Mouse (Mus musculus) ovary, adult 18-20 months (tissue): ENCODE results near the gene Fam13a.

Experiments used
- DNase-seq: peaks from one replicate; pipeline ENCODE4 v3.0.0; 2022; ENCODE audit warnings: low spot score, mixed read lengths

The Fam13a gene

GRCm38 (mm10) chr6:58999044-58999453 is 25.3 kb downstream of the Fam13a start:
- DNase-seq, result no peak

- no peak for DNase-seq
These were observed 25.8 kb downstream of the Fam13a start for GRCm38 (mm10) chr6:58998528-58998927.

- DNase-seq, result no peak
These were observed 35.2 kb downstream of the Fam13a start for GRCm38 (mm10) chr6:58989149-58989548.

GRCm38 (mm10) chr6:58988706-58989105 is 35.6 kb downstream of the Fam13a start:
- DNase-seq, result no peak

DNA sequence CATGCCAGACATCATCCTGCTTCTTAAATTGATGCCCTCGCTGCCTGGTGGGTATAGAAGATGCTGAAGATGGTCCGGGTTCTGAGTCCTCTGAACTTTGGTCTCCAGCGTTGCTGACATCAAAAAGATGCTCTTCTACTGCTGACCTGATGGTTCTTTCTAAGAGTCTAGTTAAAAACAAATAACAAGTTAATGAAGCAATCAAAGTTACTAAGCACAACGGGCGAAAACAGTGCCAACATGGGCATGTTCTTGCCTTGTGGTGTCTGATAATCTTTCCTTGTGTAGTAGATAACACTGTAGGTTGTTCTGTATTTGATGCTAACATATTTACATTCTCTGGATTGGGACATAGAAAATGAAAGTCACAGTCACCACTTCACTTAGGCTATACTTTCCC is 37.2 kb downstream of the Fam13a start:
- DNase-seq, result no peak

GRCm38 (mm10) chr6:58985186-58985585 is 39.2 kb downstream of the Fam13a start:
- DNase-seq, result no peak

- no peak for DNase-seq
These were observed 49.1 kb downstream of the Fam13a start for GRCm38 (mm10) chr6:58975249-58975648.

- DNase-seq, result no peak
These were observed 49.9 kb downstream of the Fam13a start for GRCm38 (mm10) chr6:58974428-58974827.

DNA sequence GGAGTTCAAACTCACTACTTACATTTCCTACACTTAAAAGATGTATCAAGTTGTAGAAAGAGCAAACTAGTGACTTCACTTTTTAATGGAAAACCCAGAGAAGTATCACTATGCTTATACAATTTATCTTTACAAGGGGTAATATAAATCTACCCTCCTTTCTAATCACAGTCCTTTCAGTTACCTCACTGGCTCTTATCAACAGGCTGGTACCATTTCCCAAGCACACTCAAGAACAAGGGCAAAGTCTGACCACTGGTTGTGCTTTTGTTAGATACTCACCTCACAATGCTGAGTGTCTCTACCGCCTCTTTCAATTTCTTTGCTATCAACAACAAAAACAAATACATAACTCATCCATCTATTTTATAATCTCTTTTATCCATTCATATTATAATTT is 51.5 kb downstream of the Fam13a start:
- DNase-seq, result no peak

GRCm38 (mm10) chr6:58968272-58968671 is 56.1 kb downstream of the Fam13a start:
- DNase-seq, result peak; percentile 48

DNA sequence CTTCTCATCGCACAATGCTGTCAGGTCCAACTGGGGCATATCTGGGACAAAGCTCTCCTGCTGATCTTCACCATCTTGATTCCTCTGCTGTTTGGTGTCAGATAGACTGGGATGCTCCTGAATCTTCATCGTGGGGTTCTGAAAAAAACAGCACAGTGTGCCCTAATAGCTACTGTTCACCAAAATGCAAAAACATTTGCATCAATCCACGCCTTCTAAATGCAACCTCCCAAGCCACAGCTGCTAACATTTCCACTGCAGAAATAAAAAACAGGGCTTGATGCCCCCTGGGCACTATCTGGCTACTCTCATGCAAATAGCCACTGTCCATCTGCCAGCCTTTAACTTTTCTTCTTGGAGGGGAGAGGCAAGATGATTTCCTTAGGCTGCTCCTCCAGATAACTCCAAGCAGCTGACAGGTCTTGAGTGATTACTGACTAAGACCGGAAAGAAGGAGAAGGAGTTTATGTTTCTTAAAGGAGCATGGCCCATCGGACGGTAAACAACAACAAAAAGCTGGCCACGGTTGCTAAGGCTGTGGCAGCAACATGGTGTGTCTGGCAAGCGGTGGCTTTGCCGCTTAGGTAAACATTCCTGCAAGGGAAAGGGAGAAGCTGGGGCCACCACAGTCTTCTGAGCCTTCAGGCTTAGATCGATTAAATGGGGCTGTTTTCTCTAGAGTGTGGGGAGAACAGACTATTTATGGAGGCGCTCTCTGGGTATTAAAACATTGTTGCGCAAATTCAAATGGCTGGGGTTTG is 59.1 kb downstream of the Fam13a start:
- no peak for DNase-seq

DNA sequence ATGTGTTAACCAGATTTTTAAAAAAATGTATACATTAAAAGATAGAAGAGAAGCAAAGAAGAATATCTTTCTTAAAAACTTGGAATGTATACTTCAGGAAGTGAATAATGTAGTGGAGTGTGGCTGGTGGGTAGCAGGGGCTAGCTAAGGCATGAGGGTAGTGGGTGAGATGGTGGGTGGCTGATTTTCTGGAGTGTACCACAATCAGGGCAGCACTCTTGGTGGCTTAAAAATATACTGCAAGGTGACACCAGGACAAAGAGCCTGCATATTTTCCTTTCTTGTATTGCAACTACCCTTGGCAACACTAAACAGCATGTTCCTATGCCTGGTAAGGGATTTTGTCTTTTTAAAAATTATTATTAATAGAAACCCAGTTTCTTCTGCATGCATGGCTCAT is 59.8 kb downstream of the Fam13a start:
- DNase-seq, result no peak

DNA sequence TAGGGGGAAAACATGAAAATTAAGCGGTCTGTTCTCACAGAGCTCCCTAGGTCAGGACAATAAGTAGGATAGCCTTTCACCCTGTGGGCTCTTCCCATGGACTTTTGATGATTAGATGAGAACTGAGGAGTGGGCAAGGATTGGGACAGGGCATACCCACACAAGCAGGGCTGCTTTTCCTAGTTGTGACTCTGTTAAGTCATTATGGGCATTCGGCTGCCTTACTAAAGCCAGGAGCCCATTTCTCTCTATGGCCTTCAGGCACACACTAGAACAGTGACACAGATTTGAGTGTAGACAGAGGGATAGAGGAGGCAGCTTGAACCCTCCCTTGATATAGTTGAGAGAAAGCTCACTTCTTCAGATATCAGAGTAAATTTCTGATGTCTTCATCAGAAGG is 60.3 kb downstream of the Fam13a start:
- no peak for DNase-seq

GRCm38 (mm10) chr6:58962691-58963090 is 61.7 kb downstream of the Fam13a start:
- DNase-seq, result no peak

- no peak for DNase-seq
These were observed 63.8 kb downstream of the Fam13a start for GRCm38 (mm10) chr6:58960523-58960922.

DNA sequence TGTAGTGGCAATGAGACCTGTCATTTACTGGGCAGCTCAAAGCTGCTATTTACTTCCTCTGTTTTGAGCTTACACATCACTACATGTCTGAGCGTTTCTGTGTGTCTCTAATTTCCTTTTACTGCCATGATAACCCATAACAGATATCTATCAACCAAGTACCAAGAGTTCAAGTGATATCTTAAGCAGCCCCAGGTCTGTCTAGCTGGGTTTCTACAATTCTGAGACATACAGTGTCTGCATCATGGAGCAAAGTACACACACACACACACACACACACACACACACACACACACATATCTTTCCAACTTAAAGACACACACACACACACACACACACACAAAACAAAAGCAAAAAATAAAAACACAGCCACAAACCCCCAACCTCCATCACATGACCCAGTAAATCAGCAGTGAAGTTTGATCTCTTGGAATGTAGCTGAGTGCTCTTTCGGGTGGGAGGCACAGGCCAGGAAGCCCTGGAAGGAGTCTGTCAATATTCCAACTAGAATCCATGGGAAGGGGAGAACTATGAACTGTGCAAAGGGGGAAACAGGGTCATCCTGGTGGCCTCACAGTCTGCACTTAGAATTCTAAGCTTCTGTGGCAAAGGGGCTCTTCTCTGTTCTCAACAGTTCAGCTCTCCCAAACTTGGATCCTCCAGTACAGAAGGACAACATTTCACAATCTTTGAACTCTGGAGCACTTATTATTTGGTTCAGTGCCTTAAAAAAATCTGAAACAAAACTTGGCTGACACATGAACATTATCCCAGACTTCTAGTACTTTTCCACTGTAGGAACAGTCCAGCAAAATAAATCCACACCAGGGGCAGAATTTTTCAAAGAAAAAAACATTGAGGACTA is 73.0 kb downstream of the Fam13a start:
- DNase-seq, result no peak

GRCm38 (mm10) chr6:58950410-58950809 is 73.9 kb downstream of the Fam13a start:
- DNase-seq, result no peak

GRCm38 (mm10) chr6:58946840-58947239 is 77.5 kb downstream of the Fam13a start:
- no peak for DNase-seq

GRCm38 (mm10) chr6:58946246-58946645 is 78.1 kb downstream of the Fam13a start:
- no peak for DNase-seq

GRCm38 (mm10) chr6:58943958-58944357 is 80.4 kb downstream of the Fam13a start:
- DNase-seq, result no peak

DNA sequence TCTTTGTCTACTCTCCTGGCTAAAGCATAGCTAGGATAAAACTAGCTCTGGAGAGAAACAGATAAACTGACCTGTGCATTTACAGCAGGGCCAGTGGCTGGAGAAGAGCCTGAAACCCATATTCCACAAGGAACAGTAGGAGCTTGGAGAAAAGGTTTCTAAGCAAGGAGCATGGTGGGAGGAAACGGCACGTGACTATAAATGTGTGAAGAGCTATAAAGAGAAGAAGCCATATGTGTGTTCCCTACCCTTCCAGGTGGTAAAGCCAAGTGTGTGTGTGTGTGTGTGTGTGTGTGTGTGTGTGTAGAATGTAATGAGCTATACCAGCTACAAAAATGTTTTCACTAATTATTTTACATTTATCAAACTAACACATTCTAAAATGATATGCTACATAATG is 82.1 kb downstream of the Fam13a start:
- DNase-seq, result no peak

DNA sequence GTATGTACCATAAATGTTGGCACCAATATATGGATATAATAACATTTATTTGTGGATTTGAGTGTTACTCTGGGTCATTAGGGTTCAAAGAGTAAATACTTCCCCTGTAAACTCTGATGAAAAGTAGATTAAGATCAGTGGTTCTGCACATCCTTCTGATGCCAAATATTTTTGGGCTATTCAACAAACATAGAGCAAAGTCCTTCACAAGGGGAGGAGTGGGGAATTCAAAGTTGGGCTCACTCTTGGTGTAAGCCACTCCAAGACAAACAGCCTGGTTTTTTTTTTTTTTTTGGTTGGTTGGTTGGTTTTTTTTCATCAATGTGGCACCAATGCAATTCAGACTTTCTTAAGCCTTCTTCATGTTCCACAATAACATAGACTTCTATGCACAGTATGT is 86.6 kb downstream of the Fam13a start:
- DNase-seq, result no peak

DNA sequence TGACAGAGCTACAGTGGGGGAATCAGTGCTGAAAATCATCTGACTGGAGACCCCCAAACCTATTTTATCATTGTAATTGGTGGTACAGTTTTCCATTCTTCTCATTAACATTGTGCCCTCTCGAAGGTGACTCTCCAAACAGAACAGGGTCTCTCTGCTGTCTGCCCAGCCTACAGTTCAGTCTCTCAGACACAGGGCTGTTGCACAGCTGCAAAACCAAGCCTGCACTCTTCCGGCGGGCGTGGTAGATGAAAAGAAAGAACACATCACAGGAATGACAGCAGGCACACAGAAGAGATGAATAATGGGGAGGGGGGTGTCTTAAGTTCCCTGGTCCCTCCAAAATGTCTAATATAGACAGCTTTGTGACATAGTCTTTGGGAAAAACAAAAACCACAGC is 90.2 kb downstream of the Fam13a start:
- DNase-seq, result no peak
